Mouse (Mus musculus): ENCODE results near the gene Catsperz. TPM values are rescaled to one million over a fixed set of nuclear protein-coding genes. Genes with fewer than 3 reads are reported as not detected.
A peak's percentile ranks its signal among the peaks of the same experiment; 100 is the strongest.

Gene Catsperz
- polyA plus RNA-seq, 1 experiment = 0.16 TPM

GRCm38 (mm10) chr19:6970460-6971085, 45.4 kb upstream of the Catsperz start:
- Histone ChIP-seq H3K4me3 (ENCODE audit: insufficient read depth, poor library complexity, severe bottlenecking) (no peak overlapping the region), H3K27me3 (ENCODE audit: control insufficient read depth, insufficient read depth, insufficient read length) (no peaks in the 10 kb centered on the region), H3ac (ENCODE audit: control insufficient read depth, insufficient read length, low read depth) (no peak overlapping the region), H3K79me3 (ENCODE audit: low read depth) (peaks cover 17% of the 10 kb centered on the region), H3K79me2 (ENCODE audit: control insufficient read depth, insufficient read depth) (peaks cover 40% of the 10 kb centered on the region), H3K36me3 (ENCODE audit: control insufficient read depth, insufficient read depth) (peaks cover 11% of the 10 kb centered on the region)
- TF ChIP-seq FOSL1 (IDR thresholded peaks at IDR 0.05; ENCODE audit: insufficient read depth, low read length, poor library complexity, severe bottlenecking) (no peak), MYOG (IDR thresholded peaks at IDR 0.05; ENCODE audit: control insufficient read depth, extremely low read depth, insufficient read length) (no peak), USF1 (IDR thresholded peaks at IDR 0.05; ENCODE audit: low read depth) (no peak), CEBPB (IDR thresholded peaks at IDR 0.05; ENCODE audit: low read depth) (no peak), CTCF (IDR thresholded peaks at IDR 0.05; ENCODE audit: control insufficient read depth, insufficient read depth, insufficient read length) (no peak), MAX (IDR thresholded peaks at IDR 0.05) (no peak), MYOD1 (IDR thresholded peaks at IDR 0.05; ENCODE audit: control insufficient read depth, insufficient read length, low read depth) (no peak)

- no peaks in the 10 kb centered on the region for H3K27me3 ChIP-seq (ENCODE audit: control insufficient read depth, insufficient read depth, insufficient read length)
- H3K4me3 ChIP-seq (ENCODE audit: insufficient read depth, poor library complexity, severe bottlenecking) = peak overlapping the region; percentile 57
- peaks cover 13% of the 10 kb centered on the region for H3K36me3 ChIP-seq (ENCODE audit: control insufficient read depth, insufficient read depth)
- H3K79me2 ChIP-seq (ENCODE audit: control insufficient read depth, insufficient read depth) = peaks cover 33% of the 10 kb centered on the region
- H3K79me3 ChIP-seq (ENCODE audit: low read depth) = peaks cover 14% of the 10 kb centered on the region
- TF ChIP-seq FOSL1 (IDR thresholded peaks at IDR 0.05; ENCODE audit: insufficient read depth, low read length, poor library complexity, severe bottlenecking) = no peak
- no peak for TF ChIP-seq CEBPB (IDR thresholded peaks at IDR 0.05; ENCODE audit: low read depth)
- no peak for TF ChIP-seq MYOG (IDR thresholded peaks at IDR 0.05; ENCODE audit: control insufficient read depth, extremely low read depth, insufficient read length)
- peak; percentile 83 for TF ChIP-seq CTCF (IDR thresholded peaks at IDR 0.05; ENCODE audit: control insufficient read depth, insufficient read depth, insufficient read length)
- H3ac ChIP-seq (ENCODE audit: control insufficient read depth, insufficient read length, low read depth) = peak overlapping the region; percentile 72
Observed at GRCm38 (mm10) chr19:6969665-6970381, 44.6 kb upstream of the Catsperz start.

- H3K36me3 ChIP-seq (ENCODE audit: control insufficient read depth, insufficient read depth) = peaks cover 16% of the 10 kb centered on the region
- peak overlapping the region; percentile 72 for H3ac ChIP-seq (ENCODE audit: control insufficient read depth, insufficient read length, low read depth)
- H3K79me3 ChIP-seq (ENCODE audit: low read depth) = peaks cover 14% of the 10 kb centered on the region
- H3K79me2 ChIP-seq (ENCODE audit: control insufficient read depth, insufficient read depth) = peaks cover 33% of the 10 kb centered on the region
- peak; percentile 31 for TF ChIP-seq MAX (IDR thresholded peaks at IDR 0.05)
- TF ChIP-seq CEBPB (IDR thresholded peaks at IDR 0.05; ENCODE audit: low read depth) = no peak
- no peaks in the 10 kb centered on the region for H3K27me3 ChIP-seq (ENCODE audit: control insufficient read depth, insufficient read depth, insufficient read length)
- peak overlapping the region; percentile 57 for H3K4me3 ChIP-seq (ENCODE audit: insufficient read depth, poor library complexity, severe bottlenecking)
Observed at GRCm38 (mm10) chr19:6969291-6969664, 44.1 kb upstream of the Catsperz start.

GRCm38 (mm10) chr19:6968491-6969271, 43.5 kb upstream of the Catsperz start:
- Histone ChIP-seq H3K4me3 (ENCODE audit: insufficient read depth, poor library complexity, severe bottlenecking) (peak overlapping the region; percentile 57), H3K36me3 (ENCODE audit: control insufficient read depth, insufficient read depth) (peaks cover 21% of the 10 kb centered on the region), H3K79me3 (ENCODE audit: low read depth) (peaks cover 14% of the 10 kb centered on the region), H3ac (ENCODE audit: control insufficient read depth, insufficient read length, low read depth) (peak overlapping the region; percentile 72), H3K27me3 (ENCODE audit: control insufficient read depth, insufficient read depth, insufficient read length) (no peaks in the 10 kb centered on the region), H3K79me2 (ENCODE audit: control insufficient read depth, insufficient read depth) (peaks cover 33% of the 10 kb centered on the region)
- TF ChIP-seq MYOD1 (IDR thresholded peaks at IDR 0.05; ENCODE audit: control insufficient read depth, insufficient read length, low read depth) = no peak
- no peak for TF ChIP-seq USF1 (IDR thresholded peaks at IDR 0.05; ENCODE audit: low read depth)
- no peak for TF ChIP-seq CEBPB (IDR thresholded peaks at IDR 0.05; ENCODE audit: low read depth)
- TF ChIP-seq MYOG (IDR thresholded peaks at IDR 0.05; ENCODE audit: control insufficient read depth, extremely low read depth, insufficient read length) = no peak
- no peak for TF ChIP-seq MAX (IDR thresholded peaks at IDR 0.05)
- no peak for TF ChIP-seq CTCF (IDR thresholded peaks at IDR 0.05; ENCODE audit: control insufficient read depth, insufficient read depth, insufficient read length)
- no peak for TF ChIP-seq FOSL1 (IDR thresholded peaks at IDR 0.05; ENCODE audit: insufficient read depth, low read length, poor library complexity, severe bottlenecking)

GRCm38 (mm10) chr19:6956461-6956860, 31.3 kb upstream of the Catsperz start:
- H3K79me2 ChIP-seq (ENCODE audit: control insufficient read depth, insufficient read depth) = no peaks in the 10 kb centered on the region
- no peaks in the 10 kb centered on the region for H3K27me3 ChIP-seq (ENCODE audit: control insufficient read depth, insufficient read depth, insufficient read length)
- peaks cover 69% of the 10 kb centered on the region for H3K36me3 ChIP-seq (ENCODE audit: control insufficient read depth, insufficient read depth)
- no peak for TF ChIP-seq FOSL1 (IDR thresholded peaks at IDR 0.05; ENCODE audit: insufficient read depth, low read length, poor library complexity, severe bottlenecking)
- TF ChIP-seq MYOG (IDR thresholded peaks at IDR 0.05; ENCODE audit: control insufficient read depth, extremely low read depth, insufficient read length) = no peak
- no peak for TF ChIP-seq MAX (IDR thresholded peaks at IDR 0.05)
- no peak for TF ChIP-seq MYOD1 (IDR thresholded peaks at IDR 0.05; ENCODE audit: control insufficient read depth, insufficient read length, low read depth)
- no peak for TF ChIP-seq CEBPB (IDR thresholded peaks at IDR 0.05; ENCODE audit: low read depth)
- no peak for TF ChIP-seq CTCF (IDR thresholded peaks at IDR 0.05; ENCODE audit: control insufficient read depth, insufficient read depth, insufficient read length)
- TF ChIP-seq USF1 (IDR thresholded peaks at IDR 0.05; ENCODE audit: low read depth) = no peak
- H3K79me3 ChIP-seq (ENCODE audit: low read depth) = no peaks in the 10 kb centered on the region
- H3K4me3 ChIP-seq (ENCODE audit: insufficient read depth, poor library complexity, severe bottlenecking) = no peak overlapping the region
- H3ac ChIP-seq (ENCODE audit: control insufficient read depth, insufficient read length, low read depth) = no peak overlapping the region

Data from C2C12 (cell line).